Mouse (Mus musculus): ENCODE data around the gene Myo1h.

GRCm38 (mm10) chr5:114275991-114276390 is 13.0 kb upstream of the Myo1h start:
- no peak for TF ChIP-seq CTCF (IDR thresholded peaks at IDR 0.05; ENCODE audit: low read depth)
- no peak for TF ChIP-seq EP300 (IDR thresholded peaks at IDR 0.05; ENCODE audit: low read depth)

Measured in liver, embryonic 14.5 days (tissue).